Mouse (Mus musculus) brain, embryonic 14.5 days (tissue): ENCODE data around the gene Lmna.

Source experiments
- CTCF ChIP-seq: fragments of 200-500 bp; IDR thresholded peaks from 2 replicates; pipeline ENCODE4 v1.5.1; 2012; ENCODE audit warnings: inconsistent platforms, mild to moderate bottlenecking, moderate library complexity, borderline replicate concordance; ENCODE audit not compliant: insufficient read depth, insufficient read length; ENCODE audit errors: extremely low read depth
- POLR2A ChIP-seq: fragments of 200-500 bp; IDR thresholded peaks from 2 replicates; pipeline ENCODE4 v1.6.1; 2012; ENCODE audit warnings: mild to moderate bottlenecking, inconsistent platforms, borderline replicate concordance; ENCODE audit not compliant: poor library complexity, insufficient read depth, insufficient read length, severe bottlenecking; ENCODE audit errors: extremely low read depth

- no peak for TF ChIP-seq CTCF
- TF ChIP-seq POLR2A: no peak
These were observed 44.3 kb upstream of the Lmna start for GRCm38 (mm10) chr3:88553880-88554586.
